Mouse (Mus musculus): ENCODE measurements around the gene Zfp710. TPM values are rescaled to one million over a fixed set of nuclear protein-coding genes. Genes with fewer than 3 reads are reported as not detected.
A peak's percentile ranks its signal among the peaks of the same experiment; 100 is the strongest.

The Zfp710 gene
- polyA plus RNA-seq, 1 experiment: 7.7 TPM

- TF ChIP-seq POLR2A (IDR thresholded peaks at IDR 0.05; ENCODE audit: low read depth, low read length) (no peak), CTCF (IDR thresholded peaks at IDR 0.05; ENCODE audit: borderline replicate concordance, insufficient read depth, low read length) (no peak)
- H3K27ac ChIP-seq (ENCODE audit: insufficient read depth, low read length): no peak overlapping the region
- H3K4me1 ChIP-seq (ENCODE audit: control insufficient read depth, insufficient read depth, low read length): no peaks in the 10 kb centered on the region
- no peak overlapping the region for H3K4me3 ChIP-seq (ENCODE audit: insufficient read depth, low read length)
Measured at GRCm38 (mm10) chr7:80085970-80086715, 61.5 kb downstream of the Zfp710 start.

DNA sequence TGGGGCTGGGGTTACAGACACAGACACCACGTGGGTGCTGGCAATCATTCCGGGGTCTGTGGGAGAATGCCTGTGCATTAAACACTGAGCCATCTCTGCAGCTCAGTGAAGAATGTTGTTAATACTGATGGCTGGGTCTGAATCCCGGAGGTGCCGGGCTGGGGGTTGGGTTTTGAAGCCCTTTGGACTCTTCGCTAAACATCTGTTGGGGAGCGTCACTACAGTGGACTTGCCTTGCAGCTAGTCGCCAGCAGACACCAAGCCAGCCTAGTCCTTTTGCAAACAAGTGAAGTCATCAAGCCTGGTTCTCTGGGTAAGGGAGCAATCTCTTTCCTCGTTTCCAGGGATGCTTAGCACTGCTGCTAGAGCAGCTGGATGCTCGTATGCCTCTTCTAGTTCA is 63.6 kb downstream of the Zfp710 start:
- Histone ChIP-seq H3K27ac (ENCODE audit: insufficient read depth, low read length) (no peak overlapping the region), H3K4me1 (ENCODE audit: control insufficient read depth, insufficient read depth, low read length) (peaks cover 11% of the 10 kb centered on the region; the same call in 1 of the 2 replicates), H3K4me3 (ENCODE audit: insufficient read depth, low read length) (no peak overlapping the region)
- no peak for TF ChIP-seq POLR2A (IDR thresholded peaks at IDR 0.05; ENCODE audit: low read depth, low read length)
- TF ChIP-seq CTCF (IDR thresholded peaks at IDR 0.05; ENCODE audit: borderline replicate concordance, insufficient read depth, low read length): no peak

- Histone ChIP-seq H3K27ac (ENCODE audit: insufficient read depth, low read length) (no peak overlapping the region), H3K4me1 (ENCODE audit: control insufficient read depth, insufficient read depth, low read length) (peaks cover 11% of the 10 kb centered on the region; the same call in 1 of the 2 replicates), H3K4me3 (ENCODE audit: insufficient read depth, low read length) (no peak overlapping the region)
- TF ChIP-seq POLR2A (IDR thresholded peaks at IDR 0.05; ENCODE audit: low read depth, low read length) (no peak), CTCF (IDR thresholded peaks at IDR 0.05; ENCODE audit: borderline replicate concordance, insufficient read depth, low read length) (no peak)
Measured at GRCm38 (mm10) chr7:80090191-80091003, 65.8 kb downstream of the Zfp710 start.

DNA sequence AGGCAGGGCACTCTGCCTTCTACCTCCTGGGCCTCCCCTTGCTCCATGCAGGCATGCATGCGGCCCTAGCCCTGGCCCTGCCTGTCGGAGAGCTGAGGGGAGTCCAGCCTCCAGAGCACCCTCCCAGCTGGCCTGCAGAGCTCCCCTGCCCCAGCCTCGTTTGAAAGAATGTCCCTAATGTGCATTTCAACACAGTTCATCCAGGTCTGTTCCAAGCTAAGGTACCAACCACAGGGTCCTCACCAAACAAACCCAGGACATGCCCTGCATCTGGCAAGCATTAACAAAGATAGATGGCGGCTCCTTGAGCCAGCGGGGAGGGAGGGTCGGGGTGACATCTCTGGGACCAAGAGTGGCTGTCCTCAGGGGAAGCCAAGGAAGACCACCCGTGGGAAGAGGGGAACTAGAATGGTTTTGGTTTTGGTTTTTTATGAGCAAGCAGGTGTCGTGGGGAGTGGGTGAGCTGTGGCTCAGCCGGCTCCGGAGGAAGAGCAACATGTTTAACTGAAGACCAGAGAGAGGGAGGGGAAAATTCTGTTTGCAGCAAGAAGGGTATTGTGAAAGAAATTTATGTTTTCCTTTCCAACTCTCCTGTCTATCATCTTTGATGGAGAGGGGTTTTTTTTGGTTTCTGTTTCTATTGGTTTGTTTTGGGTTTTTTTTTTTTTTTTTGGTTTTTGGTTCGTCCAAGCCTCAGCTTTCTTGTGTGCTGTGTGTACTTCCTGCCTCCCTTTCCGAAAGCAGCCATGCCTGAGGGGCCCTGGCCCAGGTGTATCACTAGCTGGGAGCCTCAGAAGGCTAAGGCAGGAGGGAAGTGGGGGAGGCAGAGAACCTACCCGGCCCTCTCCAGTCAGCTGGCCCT is 66.6 kb downstream of the Zfp710 start:
- TF ChIP-seq CTCF (IDR thresholded peaks at IDR 0.05; ENCODE audit: borderline replicate concordance, insufficient read depth, low read length): no peak
- TF ChIP-seq POLR2A (IDR thresholded peaks at IDR 0.05; ENCODE audit: low read depth, low read length): no peak
- peaks cover 11% of the 10 kb centered on the region; the same call in 1 of the 2 replicates for H3K4me1 ChIP-seq (ENCODE audit: control insufficient read depth, insufficient read depth, low read length)
- no peak overlapping the region for H3K27ac ChIP-seq (ENCODE audit: insufficient read depth, low read length)
- H3K4me3 ChIP-seq (ENCODE audit: insufficient read depth, low read length): no peak overlapping the region

DNA sequence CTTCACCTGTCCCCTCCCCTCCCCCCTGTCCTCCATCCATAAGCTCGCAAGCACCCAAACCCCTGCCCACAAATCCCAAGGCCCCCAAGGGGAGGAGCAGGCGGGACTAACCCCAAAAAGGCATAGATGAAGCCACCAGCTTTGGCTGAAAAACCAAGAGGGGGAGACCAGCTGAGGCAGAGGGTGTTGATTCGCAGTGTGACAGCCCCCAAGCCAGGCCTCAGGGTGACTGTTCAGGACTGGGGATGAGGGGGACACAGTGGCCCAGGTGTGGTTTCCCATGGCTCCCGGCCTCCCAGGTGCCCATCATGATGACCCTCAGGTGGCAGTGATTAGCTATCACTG is 67.2 kb downstream of the Zfp710 start:
- no peak for TF ChIP-seq CTCF (IDR thresholded peaks at IDR 0.05; ENCODE audit: borderline replicate concordance, insufficient read depth, low read length)
- TF ChIP-seq POLR2A (IDR thresholded peaks at IDR 0.05; ENCODE audit: low read depth, low read length): no peak
- Histone ChIP-seq H3K4me3 (ENCODE audit: insufficient read depth, low read length) (no peak overlapping the region), H3K27ac (ENCODE audit: insufficient read depth, low read length) (0 out of 2 replicates have a peak overlapping the region, but pooled peaks have one; percentile 12), H3K4me1 (ENCODE audit: control insufficient read depth, insufficient read depth, low read length) (peaks cover 11% of the 10 kb centered on the region; the same call in 1 of the 2 replicates)

DNA sequence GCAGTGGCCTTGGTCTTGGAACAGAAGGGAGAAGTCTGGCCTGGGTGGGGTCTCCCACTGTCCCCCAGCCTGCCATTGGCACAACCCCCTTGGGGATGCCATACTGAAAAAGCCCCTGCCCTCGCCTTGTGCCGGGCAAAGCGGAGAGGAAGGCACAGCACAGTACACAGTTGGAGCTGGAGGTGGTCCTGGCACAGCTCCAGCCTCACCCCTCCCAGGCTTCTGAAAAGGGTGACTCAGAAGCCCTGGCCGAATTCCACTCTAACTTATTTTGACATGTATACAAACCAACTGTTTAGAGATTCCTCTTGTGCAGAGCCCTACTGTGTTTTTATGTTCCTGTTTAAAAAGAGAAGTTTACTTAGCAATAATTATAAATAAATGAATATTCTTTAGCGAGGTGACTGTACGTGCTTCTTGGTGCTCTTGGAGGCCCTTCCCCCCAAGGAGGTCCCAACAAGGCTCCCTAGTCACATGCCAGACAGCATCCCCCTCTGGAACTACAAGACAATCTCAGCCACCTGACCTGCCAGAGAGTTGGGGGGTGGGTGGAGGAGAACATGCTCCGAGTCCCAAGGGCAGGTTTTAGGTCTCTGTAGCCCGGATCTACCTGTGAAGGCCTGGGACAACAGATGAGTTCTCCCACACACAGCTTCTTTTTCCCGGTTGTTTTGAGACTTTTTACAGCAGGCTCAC is 67.9 kb downstream of the Zfp710 start:
- TF ChIP-seq CTCF (IDR thresholded peaks at IDR 0.05; ENCODE audit: borderline replicate concordance, insufficient read depth, low read length) (no peak), POLR2A (IDR thresholded peaks at IDR 0.05; ENCODE audit: low read depth, low read length) (no peak)
- no peak overlapping the region for H3K4me3 ChIP-seq (ENCODE audit: insufficient read depth, low read length)
- 0 out of 2 replicates have a peak overlapping the region, but pooled peaks have one; percentile 12 for H3K27ac ChIP-seq (ENCODE audit: insufficient read depth, low read length)

DNA sequence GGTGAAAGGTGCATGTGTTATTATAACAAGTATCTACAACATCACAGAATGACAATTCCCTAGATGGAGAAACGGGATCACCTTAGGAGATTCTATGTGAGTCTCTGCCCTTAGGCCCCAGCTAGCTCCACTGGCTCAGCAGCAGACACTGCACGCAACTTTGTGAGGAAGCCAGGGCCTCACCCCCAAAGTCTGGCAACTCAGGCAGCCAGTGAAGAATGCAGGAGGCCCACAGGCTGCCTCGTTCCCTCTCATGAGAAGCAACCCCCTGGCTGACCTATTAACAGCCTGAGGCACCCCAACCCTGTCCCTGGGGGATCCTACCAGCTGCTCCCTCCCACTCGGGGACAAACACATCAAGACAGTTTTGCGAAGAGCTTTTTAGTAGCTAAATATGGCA is 69.9 kb downstream of the Zfp710 start:
- TF ChIP-seq POLR2A (IDR thresholded peaks at IDR 0.05; ENCODE audit: low read depth, low read length) (no peak), CTCF (IDR thresholded peaks at IDR 0.05; ENCODE audit: borderline replicate concordance, insufficient read depth, low read length) (no peak)
- no peak overlapping the region for H3K27ac ChIP-seq (ENCODE audit: insufficient read depth, low read length)
- no peak overlapping the region for H3K4me3 ChIP-seq (ENCODE audit: insufficient read depth, low read length)
- peaks cover 11% of the 10 kb centered on the region; the same call in 1 of the 2 replicates for H3K4me1 ChIP-seq (ENCODE audit: control insufficient read depth, insufficient read depth, low read length)

More for the DNA sequence above, 67.9 kb downstream of the Zfp710 start:
- peaks cover 11% of the 10 kb centered on the region; the same call in 1 of the 2 replicates for H3K4me1 ChIP-seq (ENCODE audit: control insufficient read depth, insufficient read depth, low read length)

DNA sequence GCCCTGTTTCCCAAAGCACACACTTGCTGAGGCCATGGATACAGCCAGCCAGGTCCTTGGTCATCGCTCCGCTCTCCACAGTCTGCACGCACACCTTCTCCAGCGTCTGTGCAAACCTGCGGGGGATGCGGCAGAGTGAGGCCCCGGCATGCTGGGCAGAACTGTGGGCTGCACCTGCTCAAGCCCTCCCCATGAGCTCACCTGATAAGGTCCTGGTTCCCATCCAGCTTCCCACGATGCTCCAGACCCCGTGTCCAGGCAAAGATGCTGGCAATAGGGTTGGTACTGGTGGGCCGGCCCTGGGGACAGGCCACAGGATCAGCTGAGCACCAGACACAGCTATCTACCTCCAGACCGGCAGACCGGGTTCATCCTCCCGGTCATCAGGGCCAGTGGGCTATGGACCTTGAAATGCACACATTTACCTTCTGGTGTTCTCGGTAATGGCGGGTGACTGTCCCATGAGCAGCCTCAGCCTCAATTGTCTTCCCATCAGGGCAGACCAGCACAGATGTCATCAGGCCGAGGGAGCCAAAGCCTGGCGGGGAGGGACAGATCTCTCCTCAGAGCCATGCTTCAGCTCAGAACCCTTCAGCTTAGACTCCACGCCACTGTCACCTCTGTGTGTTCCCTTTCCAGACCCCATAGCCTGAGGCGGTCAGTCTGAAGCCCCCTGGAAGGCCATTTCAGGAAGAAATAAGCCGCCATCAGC is 71.1 kb downstream of the Zfp710 start:
- Histone ChIP-seq H3K4me3 (ENCODE audit: insufficient read depth, low read length) (no peak overlapping the region), H3K4me1 (ENCODE audit: control insufficient read depth, insufficient read depth, low read length) (peaks cover 11% of the 10 kb centered on the region; the same call in 1 of the 2 replicates), H3K27ac (ENCODE audit: insufficient read depth, low read length) (no peak overlapping the region)
- no peak for TF ChIP-seq POLR2A (IDR thresholded peaks at IDR 0.05; ENCODE audit: low read depth, low read length)
- no peak for TF ChIP-seq CTCF (IDR thresholded peaks at IDR 0.05; ENCODE audit: borderline replicate concordance, insufficient read depth, low read length)
